ENCODE assay signal across 7 mouse cellular contexts in genomic region chr11:117969100-117969944, GRCm38 (mm10). TPM values are rescaled to one million over a fixed set of nuclear protein-coding genes. Genes with fewer than 3 reads are reported as not detected.
DNase-seq lines count a peak whose midpoint lies in the region; ATAC-seq lines count a peak whose summit lies in the region.

No protein-coding gene starts in this region.

- intact Hi-C loops in left cerebral cortex, postnatal 14 days (cut with DNase I) = loop anchor here (2.0 to 5.0 kb wide), 2 partner anchors 37 to 92 kb away; no protein-coding TSS in a partner anchor

- H3K4me3 ChIP-seq in intestine, embryonic 15.5 days (replicated peaks) = peak overlapping the region; percentile 74

- H3K27ac ChIP-seq in intestine, embryonic 15.5 days = peak overlapping the region; percentile 97

- peak overlapping the region; percentile 95 for H3K4me2 ChIP-seq in intestine, embryonic 15.5 days (replicated peaks)

- ATAC-seq in intestine, embryonic 15.5 days = peak; percentile 94
- ATAC-seq in megakaryocyte-erythroid progenitor cell, adult 5-6 weeks (replicated peaks; ENCODE audit: low FRiP score, low TSS enrichment, poor library complexity, severe bottlenecking) = peak; percentile 56

- peaks cover 50% of the 10 kb centered on the region for H3K4me1 ChIP-seq in intestine, embryonic 15.5 days (replicated peaks)

- H3K9ac ChIP-seq in intestine, embryonic 15.5 days = peak overlapping the region; percentile 82

- WGBS in intestine, embryonic 15.5 days = under 1% methylated on average over 59 of the region's 65 CpGs

- no peaks in the 10 kb centered on the region for H3K27me3 ChIP-seq in intestine, embryonic 15.5 days (replicated peaks)

- peak; percentile 99 for DNase-seq in adrenal gland, adult 2 months
- peak; percentile 97 for DNase-seq in embryo, embryonic 11 days
- DNase-seq in gastrocnemius, postnatal 25 days = peak; percentile 97
- DNase-seq in left cerebral cortex, postnatal 14 days (ENCODE audit: low spot score in 2 of 2) = peak; percentile 85 to 90
- DNase-seq in right cerebral cortex, postnatal 4 days = peak; percentile 87

- H3K9me3 ChIP-seq in intestine, embryonic 15.5 days = no peaks in the 10 kb centered on the region

- no peaks in the 10 kb centered on the region for H3K36me3 ChIP-seq in intestine, embryonic 15.5 days

RNA-seq across cellular contexts. Expression of gene Socs3, which starts 0.5 kb away (rescaled TPM):
- total RNA-seq in adrenal gland, adult 2 months (2021) = 1 to 10 TPM; 3.2 to 6.9 TPM
- 14.1 and 14.8 TPM in 2 replicates for polyA plus RNA-seq in adrenal gland, adult 2 months (2012; rRNA removed)
- 1 to 10 TPM; 4.4 to 6.1 TPM for total RNA-seq in gastrocnemius, postnatal 25 days (2021)
- 18.4 and 19.1 TPM in 2 replicates for polyA plus RNA-seq in intestine, embryonic 15.5 days (2015; fragmentation: Nextera tagmentation; extraction: Ambion mirVana)
- total RNA-seq in left cerebral cortex, postnatal 14 days (2021) = 1 to 10 TPM; 3.7 to 3.8 TPM
- total RNA-seq in megakaryocyte-erythroid progenitor cell, adult 5-6 weeks (2014; fragmentation: Nextera tagmentation) = not detected in 2 replicates
- 2.0 and 3.5 TPM in 2 replicates for total RNA-seq in megakaryocyte-erythroid progenitor cell, adult 5-6 weeks (2017)

RNA-seq across cellular contexts. Expression of gene Pgs1, which starts 16.8 kb away (rescaled TPM):
- 10 to 100 TPM; 53.9 to 54.5 TPM for total RNA-seq in adrenal gland, adult 2 months (2021)
- 99.4 and 165 TPM in 2 replicates for polyA plus RNA-seq in adrenal gland, adult 2 months (2012; rRNA removed)
- 10 to 100 TPM; 18.4 to 18.6 TPM for total RNA-seq in gastrocnemius, postnatal 25 days (2021)
- polyA plus RNA-seq in intestine, embryonic 15.5 days (2015; fragmentation: Nextera tagmentation; extraction: Ambion mirVana) = 32.6 and 33.5 TPM in 2 replicates
- 10 to 100 TPM; 74.4 to 76.2 TPM for total RNA-seq in left cerebral cortex, postnatal 14 days (2021)
- total RNA-seq in megakaryocyte-erythroid progenitor cell, adult 5-6 weeks (2014; fragmentation: Nextera tagmentation) = 20.5 and 27.5 TPM in 2 replicates
- total RNA-seq in megakaryocyte-erythroid progenitor cell, adult 5-6 weeks (2017) = 5.6 and 6.4 TPM in 2 replicates

Comparison
In these comparisons a context has a peak if more than half of its experiments do, and no peak if none do; other contexts are left out.
1. Peak in every context shown above with its lines: DNase-seq, ATAC-seq, H3K4me3 ChIP-seq and H3K27ac ChIP-seq.